Mouse (Mus musculus) thymus, postnatal 14 days (tissue): ENCODE measurements around the gene Aurka.

Source experiments
- DNase-seq: peaks from one replicate; pipeline ENCODE4 v3.0.0; 2021

Gene Aurka

DNA sequence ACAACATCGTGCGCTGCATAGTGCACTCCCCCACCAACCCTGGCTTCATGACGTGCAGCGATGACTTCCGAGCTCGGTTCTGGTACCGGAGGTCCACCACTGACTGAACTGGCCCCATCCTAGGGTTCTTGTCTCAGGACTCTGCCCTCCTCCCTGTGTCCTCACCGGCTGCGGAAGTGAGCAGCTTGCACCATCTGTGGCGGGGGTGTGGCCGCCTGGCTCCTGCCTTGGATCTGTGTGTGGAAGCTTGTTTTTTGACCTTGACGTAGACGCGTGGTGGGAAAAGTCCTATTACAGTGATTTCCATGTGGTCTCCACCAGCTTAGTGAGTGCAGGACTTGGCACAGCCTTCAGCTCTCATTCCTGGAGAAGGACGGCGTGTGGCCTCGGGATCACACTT lies 10.2 kb upstream of the Aurka start:
- DNase-seq = no peak

DNA sequence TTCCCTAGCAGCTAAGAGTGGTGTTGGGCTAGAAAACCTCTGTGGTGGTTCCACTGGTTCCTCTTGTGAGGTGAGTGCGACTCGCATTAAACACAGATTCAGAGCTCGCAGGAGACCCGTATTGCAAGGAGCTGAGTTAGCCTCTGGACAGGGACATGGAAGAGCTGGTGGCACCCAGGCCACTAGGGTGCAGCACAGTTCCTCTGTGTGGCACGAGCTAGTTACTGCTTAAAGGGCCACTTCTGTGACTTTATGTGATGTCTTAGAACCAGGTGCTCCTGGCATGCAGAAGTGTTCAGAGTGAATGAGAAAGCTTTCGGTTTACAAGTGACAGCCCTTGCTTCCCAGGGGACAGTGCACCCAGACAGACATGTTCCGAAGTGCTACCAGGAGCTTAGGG lies 8.0 kb upstream of the Aurka start:
- peak; percentile 86 for DNase-seq

DNA sequence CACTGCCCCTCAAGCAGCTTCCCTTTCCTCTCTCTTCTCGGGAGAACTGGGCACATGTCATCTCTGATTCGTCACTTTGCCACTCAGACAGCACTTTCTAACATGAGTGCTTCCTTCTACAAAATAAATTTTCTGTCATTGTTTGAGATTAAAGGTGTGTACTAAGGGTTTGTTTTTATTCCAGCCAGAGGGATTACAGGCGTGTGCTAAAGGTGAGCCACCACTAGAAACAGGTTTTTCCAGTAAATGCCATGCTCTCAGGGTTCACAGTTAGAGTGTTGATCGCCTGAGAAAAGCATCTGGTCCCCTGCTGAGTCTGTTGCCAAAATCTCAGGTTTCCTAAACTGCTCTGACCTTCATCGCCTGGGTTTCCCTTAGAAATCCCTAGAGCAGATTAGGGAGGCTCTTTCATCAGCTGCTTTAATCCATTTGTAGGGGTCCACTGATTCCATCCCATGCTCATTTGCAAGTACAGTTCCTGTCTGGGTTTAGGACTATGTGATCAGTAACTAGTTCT lies 6.7 kb upstream of the Aurka start:
- no peak for DNase-seq

DNA sequence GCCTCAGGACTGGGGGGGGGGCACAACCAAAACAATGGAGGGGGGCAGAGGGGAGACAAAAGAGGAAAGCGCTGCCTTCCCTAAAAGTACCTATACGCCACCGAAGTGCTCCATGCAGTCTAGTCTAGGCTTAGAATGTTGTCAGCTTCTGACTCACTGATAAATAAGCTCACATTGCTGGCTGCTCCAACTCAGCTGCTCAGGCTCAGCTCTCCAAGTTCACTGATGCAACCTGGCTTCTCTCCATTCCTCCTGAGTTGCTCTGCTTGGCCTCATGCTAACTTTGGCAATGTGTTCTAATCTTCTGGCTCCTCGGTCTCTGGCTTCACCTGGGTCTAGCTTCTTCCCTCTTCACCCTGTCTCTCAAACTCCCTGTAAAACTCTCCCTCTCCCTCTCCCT lies 6.2 kb upstream of the Aurka start:
- DNase-seq = no peak

DNA sequence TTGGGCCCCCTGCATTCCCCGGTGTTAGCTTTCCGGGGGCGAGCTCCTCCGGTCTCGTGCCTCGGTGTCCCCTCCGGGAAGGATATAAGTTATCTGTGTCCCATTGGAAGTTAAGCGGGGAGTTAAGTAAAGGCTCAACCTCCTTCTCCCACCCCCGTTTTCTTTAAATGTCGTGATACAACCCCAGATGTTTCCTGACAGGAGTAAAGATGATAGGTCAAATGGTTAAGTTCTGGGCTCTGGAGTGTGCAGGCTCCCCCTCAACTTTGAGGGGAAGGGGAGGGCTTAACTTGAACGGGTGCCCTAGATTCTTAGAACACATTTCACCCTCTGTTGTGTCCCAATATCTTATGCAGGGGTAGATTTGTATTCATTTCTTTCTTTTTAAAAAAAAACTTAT lies 923 bp upstream of the Aurka start:
- DNase-seq = no peak

DNA sequence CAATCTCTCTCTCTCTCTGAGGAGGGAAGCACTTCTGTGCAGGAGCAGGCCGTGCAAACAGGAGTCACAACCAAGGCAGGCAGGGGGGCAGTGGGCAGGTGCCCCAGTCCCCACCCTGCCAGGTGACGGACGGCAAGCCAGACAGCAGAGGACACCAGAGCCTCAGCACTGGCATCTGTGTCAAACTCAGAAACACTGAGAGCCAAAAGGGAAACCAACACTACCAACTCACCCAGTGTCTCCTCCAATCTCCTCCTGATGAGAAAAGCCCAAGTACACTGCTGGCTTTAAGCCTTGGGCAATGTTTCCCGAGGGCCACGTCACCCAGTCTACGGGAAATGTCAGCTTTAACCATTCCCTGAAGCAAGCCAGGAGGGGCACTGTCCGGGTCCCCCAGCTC lies 7.2 kb downstream of the Aurka start:
- DNase-seq = no peak

DNA sequence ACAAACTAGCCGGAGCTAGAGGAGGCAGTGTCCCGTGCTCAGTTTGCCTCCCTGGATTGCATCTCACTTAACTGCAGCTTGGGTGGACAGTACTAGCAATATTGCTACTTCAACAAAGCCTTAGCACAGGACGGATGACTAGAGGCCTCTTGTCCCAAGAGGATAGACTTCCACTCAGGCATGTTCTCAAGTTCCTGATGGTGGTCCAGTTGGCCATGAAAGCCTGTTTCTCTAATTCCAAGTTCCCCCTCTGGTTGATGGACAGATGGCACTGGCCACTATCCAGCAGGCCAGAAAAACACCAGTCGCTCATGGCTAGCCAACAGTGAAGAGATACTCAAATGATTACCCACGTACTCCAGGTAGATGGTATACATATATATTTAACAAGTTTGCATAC lies 14.5 kb downstream of the Aurka start:
- no peak for DNase-seq

DNA sequence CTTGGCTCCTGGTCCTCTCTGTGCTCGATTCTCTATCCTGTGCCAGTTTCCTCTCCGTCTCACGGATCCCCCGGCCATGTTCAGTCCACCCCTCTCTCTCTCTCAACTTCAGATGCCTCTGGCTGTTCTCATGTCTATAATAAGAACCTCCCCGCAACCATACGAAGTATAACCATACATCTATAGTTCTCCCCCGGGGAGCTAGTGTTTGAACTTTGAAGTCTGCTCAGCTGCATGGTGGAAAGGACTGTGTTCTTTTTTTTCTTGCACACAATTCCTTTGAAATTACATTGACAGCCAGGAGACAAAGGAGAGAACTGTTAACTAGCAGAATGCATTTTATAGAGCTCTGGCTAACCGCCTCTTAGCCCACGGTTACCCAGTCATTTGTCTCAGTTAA lies 15.6 kb downstream of the Aurka start:
- no peak for DNase-seq

DNA sequence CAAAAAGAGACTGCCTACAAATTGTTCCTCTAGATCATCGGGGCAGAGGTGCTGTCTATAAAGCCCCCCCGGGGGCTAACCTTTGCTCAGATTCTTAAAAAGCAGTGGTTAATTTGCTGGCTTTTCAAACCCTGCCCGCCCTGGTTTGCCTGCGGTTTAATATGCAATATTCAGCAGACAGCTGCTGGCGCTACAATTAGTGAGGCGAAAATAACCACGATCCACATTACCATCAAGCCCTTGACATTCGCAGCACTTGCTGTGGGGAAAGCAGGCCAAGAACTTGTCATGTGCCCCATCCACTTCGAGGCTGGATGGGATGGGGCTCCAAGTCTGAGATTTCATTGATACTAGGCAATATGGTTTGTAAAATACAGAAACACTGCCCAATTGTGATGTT lies 17.1 kb downstream of the Aurka start:
- no peak for DNase-seq

DNA sequence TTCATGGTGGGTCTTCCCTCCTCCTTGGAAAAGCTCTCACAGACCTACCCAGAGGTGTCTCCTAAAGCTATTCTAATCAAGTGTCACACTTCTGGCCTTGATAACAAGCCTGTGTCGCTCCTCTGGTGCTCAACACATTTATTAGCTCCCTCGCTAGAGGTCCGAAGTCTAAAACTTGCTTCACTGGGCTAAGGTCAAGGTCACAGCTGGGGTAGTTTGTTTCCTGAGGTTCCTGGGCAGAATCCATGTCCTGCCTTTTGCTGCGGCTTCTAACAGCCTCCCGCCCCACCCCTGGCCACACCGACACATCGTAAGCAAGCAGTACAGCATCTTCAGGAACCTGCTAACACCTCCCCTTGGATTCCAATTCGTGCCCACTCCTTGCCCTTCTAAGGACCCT lies 19.6 kb downstream of the Aurka start:
- no peak for DNase-seq

DNA sequence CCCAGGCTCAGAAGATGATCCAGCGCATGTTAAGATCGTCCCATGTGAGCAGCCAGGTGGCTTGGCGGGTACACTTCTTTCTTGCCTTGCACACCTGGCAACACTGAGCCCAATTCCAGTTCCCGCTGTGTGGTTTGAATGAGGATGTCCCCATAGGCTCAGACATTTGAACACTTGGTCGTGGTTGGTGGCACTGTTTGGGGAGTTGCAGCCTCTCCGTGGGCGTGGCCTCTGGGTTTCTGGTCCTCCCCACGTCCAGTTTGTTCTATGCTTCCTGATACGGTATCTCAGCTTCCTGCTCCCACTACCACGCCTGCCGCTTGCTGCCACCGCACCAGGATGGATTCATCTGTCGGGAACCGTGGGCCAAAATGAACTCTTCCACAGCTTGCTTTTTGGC lies 20.6 kb downstream of the Aurka start:
- no peak for DNase-seq

DNA sequence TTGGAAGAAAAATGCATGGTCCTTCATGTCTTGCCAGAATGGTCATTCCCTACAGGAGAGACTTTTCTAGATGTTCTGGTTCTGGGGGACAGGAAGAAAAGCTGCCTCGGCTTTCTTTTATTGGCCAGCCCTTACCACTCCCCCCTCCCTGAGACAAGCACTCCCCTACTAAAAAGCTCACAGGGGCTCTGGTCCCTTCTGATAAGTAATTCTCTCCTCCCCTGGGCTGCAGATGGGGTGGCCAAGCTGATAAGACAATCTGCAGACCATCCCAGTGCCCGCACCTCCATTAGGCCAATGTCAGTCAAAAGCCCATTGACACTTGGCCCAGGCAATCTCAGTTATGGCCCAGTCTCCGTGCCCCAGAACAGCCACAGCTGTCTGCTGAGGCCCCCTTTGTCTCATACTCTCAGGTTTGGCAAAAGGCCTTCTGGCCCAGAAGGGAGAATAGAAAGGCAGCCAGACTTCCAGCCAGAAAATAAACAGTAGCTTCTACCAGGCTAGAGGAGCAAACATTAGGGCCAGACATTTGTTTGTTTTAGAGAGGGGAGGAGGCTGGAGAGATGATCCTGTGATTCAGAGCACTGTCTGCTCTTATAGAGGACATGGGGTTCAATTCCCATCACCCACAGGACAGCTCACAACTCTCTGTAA lies 21.9 kb downstream of the Aurka start:
- DNase-seq = no peak

DNA sequence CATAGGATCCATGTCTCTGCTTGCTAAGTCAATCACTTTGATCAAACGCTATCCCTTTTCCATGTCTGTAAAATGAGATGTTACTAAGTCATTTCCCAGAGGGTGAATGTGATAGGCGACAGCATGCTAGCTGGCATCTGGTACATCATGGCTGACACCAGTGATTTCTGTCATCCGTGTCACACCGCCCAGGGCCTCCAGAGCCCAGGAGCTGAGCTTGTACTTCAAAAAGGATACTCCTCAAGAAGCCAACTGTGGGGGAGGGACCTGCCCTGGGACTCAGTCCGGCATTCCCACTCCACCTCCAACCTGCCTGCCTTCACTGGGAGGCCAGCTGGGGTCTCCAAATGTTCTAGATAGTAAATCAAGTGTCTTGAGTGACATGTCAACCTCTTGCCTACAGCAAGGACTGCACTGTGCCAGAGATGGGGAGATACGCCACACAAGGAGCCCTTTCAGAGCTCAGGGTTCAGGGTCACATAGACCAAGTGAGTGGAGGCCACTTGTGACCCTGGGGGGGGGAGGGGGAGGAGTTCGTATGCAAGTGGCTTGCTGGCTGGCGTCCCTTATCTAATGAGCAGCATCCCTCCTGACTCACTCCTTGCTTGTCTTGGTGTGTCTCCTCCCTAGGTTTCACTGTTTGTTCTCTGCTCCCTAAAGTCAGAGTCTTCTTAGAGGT lies 23.3 kb downstream of the Aurka start:
- DNase-seq = no peak

DNA sequence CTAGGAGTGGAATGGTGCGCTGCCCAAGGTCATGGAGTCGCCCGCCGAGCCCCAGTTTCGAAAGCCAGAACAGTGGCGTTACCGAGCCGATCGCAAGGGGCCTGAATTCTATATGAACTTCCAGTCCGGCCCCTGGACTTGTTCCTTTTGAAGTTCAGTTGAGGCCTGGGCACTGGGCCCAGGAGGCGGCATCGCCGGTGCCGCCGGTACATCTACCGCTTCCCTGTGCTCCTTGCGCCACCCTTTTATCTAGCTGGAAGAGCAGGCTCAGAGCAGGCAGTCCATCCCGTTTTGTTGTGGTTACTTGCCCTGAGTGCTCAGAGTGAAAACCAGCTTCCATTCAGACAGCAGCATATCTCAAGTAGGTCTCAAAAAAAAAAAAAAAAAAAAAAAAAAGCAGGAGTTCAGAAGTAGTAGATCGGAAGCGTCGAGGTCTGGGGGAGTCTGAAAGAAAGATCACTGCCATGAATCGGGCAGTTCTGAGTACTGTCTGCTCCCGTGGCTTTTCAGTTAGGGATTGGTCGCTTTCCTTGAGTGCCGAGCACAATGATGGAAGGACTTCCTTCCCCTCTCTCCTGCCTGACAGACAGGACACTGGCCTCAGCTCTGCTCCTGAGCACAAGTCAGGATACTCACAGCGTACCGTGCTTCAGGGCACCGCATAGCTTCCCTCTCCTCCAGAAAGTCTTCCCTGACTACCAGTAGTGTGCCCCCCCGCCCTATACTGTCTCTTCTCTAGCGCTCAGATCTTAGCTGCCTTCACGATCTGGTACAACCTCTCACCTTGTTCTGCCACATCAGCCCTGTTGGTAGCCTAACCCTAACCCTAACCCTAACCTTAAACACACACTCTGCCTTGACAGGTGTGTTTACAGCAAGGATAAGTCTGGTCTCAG lies 24.1 kb downstream of the Aurka start:
- DNase-seq = peak; percentile 14

DNA sequence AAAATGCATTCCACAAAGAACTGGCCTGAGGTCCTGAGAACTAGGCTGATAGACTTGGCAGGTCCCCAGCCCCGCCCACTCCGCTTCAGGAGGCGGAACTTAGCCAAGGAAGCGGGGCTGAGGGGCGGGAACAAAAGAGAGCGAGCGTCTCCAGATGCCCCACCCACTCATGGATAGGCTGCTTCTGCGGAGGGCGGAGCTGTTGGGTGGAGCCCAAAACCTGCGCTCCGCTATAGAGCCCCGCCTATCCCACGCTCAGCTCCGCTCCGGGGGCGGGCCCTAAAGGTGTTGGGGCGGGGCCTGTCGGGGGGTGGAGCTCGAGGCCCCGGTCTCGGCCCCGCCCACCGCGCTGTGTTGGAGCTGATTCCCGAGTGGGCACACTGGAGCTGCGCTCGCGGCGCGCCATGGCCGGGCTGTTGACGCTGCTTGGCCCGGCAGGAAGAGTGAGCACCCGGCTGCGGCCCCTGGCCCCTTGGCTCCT lies 25.0 kb downstream of the Aurka start, which contains the start of gene Fam210b:
Fam210b (plus strand) TSS at position 308 of the 481 bp plus-strand sequence.
- peak; percentile 95 for DNase-seq

DNA sequence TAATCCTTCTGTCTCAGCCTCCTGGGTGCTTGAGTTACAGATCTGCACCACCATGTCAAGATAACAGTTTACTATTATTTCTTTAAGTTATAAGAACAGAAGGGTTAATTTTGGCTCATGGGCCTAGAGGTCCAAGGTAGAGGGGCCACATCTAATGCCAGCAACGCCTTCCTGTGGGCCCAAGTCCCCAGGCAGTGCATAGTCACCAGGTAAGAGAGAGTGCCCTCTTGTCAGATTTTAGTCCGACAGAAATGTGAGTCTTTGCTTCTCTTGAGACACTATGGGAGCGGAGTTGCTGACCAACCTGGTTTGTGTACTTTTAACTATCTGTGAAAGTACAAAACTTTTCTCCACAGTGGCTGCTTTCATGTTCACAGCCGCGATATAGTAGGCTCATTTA lies 25.7 kb downstream of the Aurka start:
- DNase-seq = no peak

DNA sequence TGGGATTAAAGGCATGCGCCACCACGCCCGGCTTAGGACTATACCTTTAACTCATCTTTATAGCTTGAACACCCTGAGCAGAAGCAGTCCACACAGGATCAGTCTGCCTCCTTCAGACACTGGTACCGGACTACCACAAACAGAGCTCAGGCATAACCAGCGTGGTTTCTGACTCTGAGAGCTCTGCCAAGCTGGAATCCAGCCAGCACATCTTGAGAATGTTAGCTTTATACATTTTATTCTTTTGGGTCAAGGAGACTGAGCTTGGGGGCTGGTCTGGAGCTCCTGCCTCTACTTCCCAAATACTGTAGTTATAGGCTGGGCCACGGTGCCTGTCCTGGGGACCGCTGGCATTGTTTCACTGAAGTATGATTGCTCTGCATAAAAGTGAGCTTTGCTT lies 26.6 kb downstream of the Aurka start:
- DNase-seq = no peak

DNA sequence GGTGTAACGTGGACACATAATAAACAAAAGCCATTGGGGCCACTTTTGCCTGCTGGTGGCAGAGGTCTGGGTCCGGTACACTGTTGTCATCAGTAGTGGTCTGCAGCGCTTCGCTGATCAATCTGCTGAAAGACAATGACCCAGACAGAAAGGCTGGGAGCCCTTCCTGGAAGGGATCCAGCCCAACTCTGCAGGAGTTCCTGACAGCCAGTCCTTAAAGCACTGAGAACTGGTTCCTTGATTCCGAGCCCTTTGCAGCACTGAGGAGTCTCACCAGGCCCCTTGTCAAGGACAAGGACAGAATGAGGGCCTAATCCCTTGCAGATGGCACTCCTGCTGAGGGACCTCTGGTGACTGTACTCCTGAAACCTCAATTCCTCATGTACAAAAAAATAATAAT lies 28.7 kb downstream of the Aurka start:
- DNase-seq = no peak

DNA sequence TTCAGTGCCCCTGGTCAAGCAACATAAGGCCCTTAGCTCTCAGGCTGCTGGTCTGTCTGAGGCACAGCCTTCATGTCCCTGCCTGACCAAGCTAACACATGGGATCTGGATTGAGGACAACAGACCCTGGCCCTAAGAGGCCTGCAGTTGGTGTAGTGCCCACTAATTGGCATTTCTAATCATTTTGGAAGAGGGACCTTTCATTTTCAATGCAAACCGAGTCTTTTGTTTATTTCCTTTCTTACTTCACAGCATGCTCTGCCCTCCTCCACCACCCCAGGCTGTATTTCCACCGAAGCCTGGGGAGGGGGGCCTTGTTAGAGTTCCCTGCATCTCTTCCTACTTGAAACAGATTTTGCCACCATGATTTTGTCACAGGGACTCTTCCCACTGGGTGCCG lies 29.4 kb downstream of the Aurka start:
- DNase-seq = no peak

DNA sequence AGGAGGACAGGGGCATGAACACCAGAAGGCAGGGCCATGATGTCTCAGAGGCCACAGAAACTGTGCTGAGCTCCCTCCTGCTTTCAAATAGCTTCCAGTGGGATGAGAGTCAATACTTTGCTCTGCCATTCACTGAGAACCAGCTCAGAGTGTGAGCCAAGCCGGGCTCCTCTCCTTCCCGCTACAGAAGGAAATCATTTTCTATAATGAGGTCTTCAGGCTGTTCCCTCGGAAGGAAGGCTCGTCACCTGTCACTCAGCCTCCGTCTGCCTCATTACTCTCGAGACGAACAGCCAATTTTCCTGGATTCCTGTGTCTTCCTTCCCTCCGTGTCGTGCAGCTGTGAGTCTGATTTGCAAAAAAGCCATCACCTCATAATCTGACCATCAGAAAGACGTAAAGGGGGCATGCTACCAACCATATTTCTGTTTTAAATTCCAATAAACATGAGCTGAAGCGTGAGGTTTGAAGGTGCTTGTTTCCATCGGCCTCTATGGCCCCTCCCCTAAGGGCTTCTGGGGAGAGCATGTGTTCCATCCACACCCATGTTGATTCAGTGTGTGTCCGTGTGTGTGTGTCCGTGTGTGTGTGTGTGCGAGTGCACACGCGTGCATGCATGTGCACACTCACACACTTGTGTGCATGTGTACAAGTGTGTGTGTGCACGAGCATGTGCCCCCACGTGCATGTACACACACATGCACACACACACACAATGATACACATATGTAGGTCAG lies 32.0 kb downstream of the Aurka start:
- DNase-seq = no peak

DNA sequence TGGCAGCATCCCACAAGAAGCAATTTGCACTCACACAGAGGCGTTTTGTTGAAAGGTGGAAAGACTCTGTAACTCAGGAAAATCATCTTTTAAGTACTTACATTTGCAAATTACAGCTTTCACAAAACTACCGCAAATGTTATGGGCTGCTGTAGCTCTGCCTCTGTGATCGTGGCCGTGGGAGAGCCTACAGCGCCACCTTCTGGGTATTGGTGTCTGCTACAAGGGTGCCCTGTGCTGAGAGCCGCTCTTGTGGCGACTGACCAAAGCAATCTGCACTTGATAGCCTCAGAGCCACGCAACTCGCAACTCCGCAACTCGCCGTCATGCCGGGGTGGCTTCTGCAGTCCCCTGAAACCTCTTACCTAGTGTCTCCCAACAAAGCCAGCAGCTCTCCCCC lies 41.2 kb downstream of the Aurka start:
- DNase-seq = no peak

DNA sequence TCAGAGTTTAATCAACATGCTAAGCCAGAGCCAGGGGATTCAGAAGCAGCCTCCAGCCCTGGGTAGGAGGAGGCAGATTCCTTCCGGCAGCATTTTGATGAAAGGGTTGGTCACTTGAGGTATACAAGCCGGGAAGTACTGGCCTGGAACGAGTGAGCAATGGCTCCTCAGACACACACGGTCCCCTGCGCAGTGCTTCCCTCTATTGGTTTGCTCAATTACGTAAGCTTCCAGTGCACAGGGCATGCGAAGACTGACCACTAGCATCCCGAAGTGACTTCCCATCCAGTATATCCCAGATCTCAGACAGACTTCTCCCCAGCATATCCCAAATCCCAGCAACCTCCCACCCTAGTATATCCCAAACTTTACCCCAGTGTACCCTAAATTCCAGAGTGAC lies 42.1 kb downstream of the Aurka start:
- no peak for DNase-seq

DNA sequence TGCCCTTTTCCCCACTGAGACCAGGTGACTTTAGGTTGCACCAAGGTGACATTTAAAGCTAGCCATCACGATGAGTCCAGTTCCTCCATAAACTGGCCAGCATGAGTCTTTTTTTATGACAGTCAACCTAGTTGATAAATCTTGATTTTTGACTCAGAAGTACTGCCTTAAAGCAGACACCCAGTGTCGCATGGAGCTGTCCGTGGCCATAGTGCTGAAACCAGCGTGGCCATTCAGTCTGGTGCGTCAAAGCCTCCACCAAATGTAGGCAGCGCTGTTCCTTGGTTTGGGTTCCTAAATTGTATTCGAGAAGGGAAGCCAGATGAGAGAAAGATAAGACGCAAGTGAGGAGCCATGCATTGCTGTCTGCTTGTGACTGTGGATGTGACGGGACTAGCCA lies 49.5 kb downstream of the Aurka start:
- DNase-seq = peak; percentile 52
